Mouse (Mus musculus): ENCODE measurements around the gene Tecr.

DNA sequence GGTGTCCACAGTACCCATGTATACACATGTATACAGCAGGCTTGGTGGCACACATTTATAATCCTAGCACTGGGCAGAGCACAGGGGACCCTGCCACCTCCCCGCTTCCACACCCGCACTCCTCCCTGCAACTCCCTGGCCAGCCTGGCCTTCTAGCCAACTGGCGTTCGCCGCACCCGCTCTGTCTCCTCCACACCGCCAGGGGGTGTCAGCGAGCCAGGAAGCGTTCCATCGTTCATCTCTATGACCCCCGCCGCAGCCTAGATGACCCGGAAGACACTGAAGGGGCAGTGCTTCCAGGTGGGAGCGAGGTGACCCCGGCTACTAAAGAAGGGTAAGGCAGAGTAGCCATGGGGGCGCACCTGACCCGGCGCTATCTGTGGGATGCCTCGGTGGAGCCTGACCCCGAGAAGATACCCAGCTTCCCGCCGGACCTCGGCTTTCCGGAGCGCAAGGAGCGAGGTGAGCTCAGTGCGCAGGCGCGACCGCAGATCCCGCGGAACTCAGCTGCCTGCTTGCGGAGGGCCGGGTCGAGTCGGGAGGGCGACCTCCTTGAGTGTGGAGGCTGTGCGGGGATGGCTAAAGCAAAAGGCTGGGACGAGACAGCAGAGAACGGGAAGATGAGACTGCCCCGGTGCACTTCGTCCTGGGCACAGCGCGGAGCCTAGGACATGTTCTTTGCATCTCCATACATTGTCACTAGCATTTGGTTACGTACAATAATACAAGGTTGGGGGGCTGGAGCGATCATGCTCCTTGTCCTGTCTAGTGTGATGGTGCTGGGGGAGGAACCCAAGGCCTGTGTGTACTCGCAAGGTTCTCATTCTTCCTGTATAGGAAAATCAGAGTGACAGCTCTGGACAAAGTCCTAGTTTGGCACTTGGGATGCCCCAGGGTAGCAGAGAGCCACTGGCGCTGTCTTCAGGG lies 41.0 kb downstream of the Tecr start, which contains the start of gene Ndufb7:
- TF ChIP-seq MAX (IDR thresholded peaks at IDR 0.05; ENCODE audit: low read length) (no peak), HCFC1 (IDR thresholded peaks at IDR 0.05; ENCODE audit: low read depth, low read length) (peak; percentile 94), RCOR1 (conservative IDR thresholded peaks at IDR 0.05; ENCODE audit: low read depth, low read length) (no peak), CTCF (conservative IDR thresholded peaks at IDR 0.05 in 1 of 2, IDR thresholded peaks at IDR 0.05 in 1 of 2; ENCODE audit: low read depth in 2 of 2, low read length in 2 of 2) (peak; percentile 50 to 92), EP300 (IDR thresholded peaks at IDR 0.05; ENCODE audit: low read length) (no peak), POLR2A (IDR thresholded peaks at IDR 0.05; ENCODE audit: low read depth, low read length) (peak; percentile 83), ZMIZ1 (IDR thresholded peaks at IDR 0.05; ENCODE audit: low read depth, low read length) (no peak), POLR2AphosphoS2 (IDR thresholded peaks at IDR 0.05; ENCODE audit: low read depth, low read length) (peak; percentile 47; the same call in 1 of the 2 replicates), JUN (IDR thresholded peaks at IDR 0.05; ENCODE audit: insufficient read depth, low read depth, low read length) (no peak), RAD21 (IDR thresholded peaks at IDR 0.05; ENCODE audit: low read depth, low read length) (no peak; the same call in none of the 2 replicates), CHD1 (IDR thresholded peaks at IDR 0.05; ENCODE audit: low read depth, low read length) (no peak), ZC3H11A (IDR thresholded peaks at IDR 0.05; ENCODE audit: low read depth, low read length) (no peak), MAZ (IDR thresholded peaks at IDR 0.05; ENCODE audit: low read depth, low read length) (peak; percentile 68; the same call in 1 of the 2 replicates)

Data from CH12.LX (cell line).